Mouse (Mus musculus): ENCODE data around the gene Zfyve21. TPM values are rescaled to one million over a fixed set of nuclear protein-coding genes. Genes with fewer than 3 reads are reported as not detected.

Gene Zfyve21
- total and polyA plus RNA-seq, 2 experiments, result 63.3 to 65.5 TPM

- H3K4me1 ChIP-seq (ENCODE audit: control insufficient read depth, insufficient read depth, low read length), result peaks cover 3% of the 10 kb centered on the region; the same call in 1 of the 2 replicates
- no peaks in the 10 kb centered on the region for H3K27me3 ChIP-seq (ENCODE audit: control insufficient read depth, insufficient read depth, low read length)
- no peak overlapping the region for H3K9ac ChIP-seq (ENCODE audit: low read depth, low read length)
- H3K36me3 ChIP-seq (ENCODE audit: control insufficient read depth, insufficient read depth, low read length), result peaks cover 9% of the 10 kb centered on the region; the same call in 1 of the 2 replicates
- no peak overlapping the region for H3K27ac ChIP-seq (replicated peaks; ENCODE audit: insufficient read depth, low read depth, low read length)
- no peak overlapping the region for H3K4me3 ChIP-seq (ENCODE audit: insufficient read depth, low read depth, low read length)
- no peak for DNase-seq (ENCODE audit: extremely low read depth, low read depth, low spot score)
- peaks cover 25% of the 10 kb centered on the region; the same call in 1 of the 2 replicates for H3K79me2 ChIP-seq (ENCODE audit: control insufficient read depth, insufficient read depth, low read length)
- WGBS, result 82% methylated on average over 8 of the region's 9 CpGs
- no peak for TF ChIP-seq POLR2A (IDR thresholded peaks at IDR 0.05; ENCODE audit: extremely low read depth, insufficient read depth, low read length)
Observed at GRCm38 (mm10) chr12:111769816-111770577, 44.0 kb upstream of the Zfyve21 start.

- WGBS, result 76% methylated on average over 10 of the region's 10 CpGs
- no peaks in the 10 kb centered on the region for H3K27me3 ChIP-seq (ENCODE audit: control insufficient read depth, insufficient read depth, low read length)
- peaks cover 13% of the 10 kb centered on the region; the same call in 1 of the 2 replicates for H3K36me3 ChIP-seq (ENCODE audit: control insufficient read depth, insufficient read depth, low read length)
Observed at GRCm38 (mm10) chr12:111770651-111771050, 43.3 kb upstream of the Zfyve21 start.

GRCm38 (mm10) chr12:111774156-111774555, 39.8 kb upstream of the Zfyve21 start:
- peak; percentile 79 for DNase-seq (ENCODE audit: extremely low read depth, low read depth, low spot score)
- no peak overlapping the region for H3K4me3 ChIP-seq (ENCODE audit: insufficient read depth, low read depth, low read length)
- no peak overlapping the region for H3K27ac ChIP-seq (replicated peaks; ENCODE audit: insufficient read depth, low read depth, low read length)
- H3K4me1 ChIP-seq (ENCODE audit: control insufficient read depth, insufficient read depth, low read length), result no peaks in the 10 kb centered on the region
- no peaks in the 10 kb centered on the region for H3K27me3 ChIP-seq (ENCODE audit: control insufficient read depth, insufficient read depth, low read length)
- peaks cover 41% of the 10 kb centered on the region for H3K36me3 ChIP-seq (ENCODE audit: control insufficient read depth, insufficient read depth, low read length)
- H3K9ac ChIP-seq (ENCODE audit: low read depth, low read length), result no peak overlapping the region
- H3K79me2 ChIP-seq (ENCODE audit: control insufficient read depth, insufficient read depth, low read length), result peaks cover 8% of the 10 kb centered on the region; the same call in 1 of the 2 replicates
- 77% methylated on average over 16 of the region's 16 CpGs for WGBS
- TF ChIP-seq POLR2A (IDR thresholded peaks at IDR 0.05; ENCODE audit: extremely low read depth, insufficient read depth, low read length), result no peak
- TF ChIP-seq CTCF (IDR thresholded peaks at IDR 0.05; ENCODE audit: low read depth, low read length), result no peak

More at GRCm38 (mm10) chr12:111770651-111771050, 43.3 kb upstream of the Zfyve21 start:
- no peak overlapping the region for H3K27ac ChIP-seq (replicated peaks; ENCODE audit: insufficient read depth, low read depth, low read length)
- H3K4me3 ChIP-seq (ENCODE audit: insufficient read depth, low read depth, low read length), result no peak overlapping the region
- TF ChIP-seq POLR2A (IDR thresholded peaks at IDR 0.05; ENCODE audit: extremely low read depth, insufficient read depth, low read length) (no peak), CTCF (IDR thresholded peaks at IDR 0.05; ENCODE audit: low read depth, low read length) (no peak)
- H3K9ac ChIP-seq (ENCODE audit: low read depth, low read length), result no peak overlapping the region
- peak; percentile 50 for DNase-seq (ENCODE audit: extremely low read depth, low read depth, low spot score)
- H3K79me2 ChIP-seq (ENCODE audit: control insufficient read depth, insufficient read depth, low read length), result peaks cover 21% of the 10 kb centered on the region; the same call in 1 of the 2 replicates
- peaks cover under 1% of the 10 kb centered on the region; the same call in 1 of the 2 replicates for H3K4me1 ChIP-seq (ENCODE audit: control insufficient read depth, insufficient read depth, low read length)

- Histone ChIP-seq H3K4me3 (ENCODE audit: insufficient read depth, low read depth, low read length) (no peak overlapping the region), H3K36me3 (ENCODE audit: control insufficient read depth, insufficient read depth, low read length) (peaks cover 42% of the 10 kb centered on the region), H3K27me3 (ENCODE audit: control insufficient read depth, insufficient read depth, low read length) (no peaks in the 10 kb centered on the region), H3K4me1 (ENCODE audit: control insufficient read depth, insufficient read depth, low read length) (no peaks in the 10 kb centered on the region), H3K27ac (replicated peaks; ENCODE audit: insufficient read depth, low read depth, low read length) (no peak overlapping the region), H3K79me2 (ENCODE audit: control insufficient read depth, insufficient read depth, low read length) (peaks cover 5% of the 10 kb centered on the region; the same call in 1 of the 2 replicates), H3K9ac (ENCODE audit: low read depth, low read length) (no peak overlapping the region)
- no peak for TF ChIP-seq POLR2A (IDR thresholded peaks at IDR 0.05; ENCODE audit: extremely low read depth, insufficient read depth, low read length)
- TF ChIP-seq CTCF (IDR thresholded peaks at IDR 0.05; ENCODE audit: low read depth, low read length), result no peak
- WGBS, result 93% methylated on average over 15 of the region's 15 CpGs
- DNase-seq (ENCODE audit: extremely low read depth, low read depth, low spot score), result no peak
Observed at GRCm38 (mm10) chr12:111774845-111775244, 39.1 kb upstream of the Zfyve21 start.

GRCm38 (mm10) chr12:111777919-111778318, 36.1 kb upstream of the Zfyve21 start:
- H3K27me3 ChIP-seq (ENCODE audit: control insufficient read depth, insufficient read depth, low read length), result no peaks in the 10 kb centered on the region
- H3K4me3 ChIP-seq (ENCODE audit: insufficient read depth, low read depth, low read length), result no peak overlapping the region
- no peak for DNase-seq (ENCODE audit: extremely low read depth, low read depth, low spot score)
- peaks cover 51% of the 10 kb centered on the region for H3K36me3 ChIP-seq (ENCODE audit: control insufficient read depth, insufficient read depth, low read length)
- 83% methylated on average over 13 of the region's 13 CpGs for WGBS
- TF ChIP-seq POLR2A (IDR thresholded peaks at IDR 0.05; ENCODE audit: extremely low read depth, insufficient read depth, low read length) (no peak), CTCF (IDR thresholded peaks at IDR 0.05; ENCODE audit: low read depth, low read length) (no peak)
- peaks cover 3% of the 10 kb centered on the region; the same call in 1 of the 2 replicates for H3K79me2 ChIP-seq (ENCODE audit: control insufficient read depth, insufficient read depth, low read length)
- no peaks in the 10 kb centered on the region for H3K4me1 ChIP-seq (ENCODE audit: control insufficient read depth, insufficient read depth, low read length)
- H3K9ac ChIP-seq (ENCODE audit: low read depth, low read length), result no peak overlapping the region
- H3K27ac ChIP-seq (replicated peaks; ENCODE audit: insufficient read depth, low read depth, low read length), result no peak overlapping the region

- peaks cover 3% of the 10 kb centered on the region; the same call in 1 of the 2 replicates for H3K79me2 ChIP-seq (ENCODE audit: control insufficient read depth, insufficient read depth, low read length)
- no peak overlapping the region for H3K27ac ChIP-seq (replicated peaks; ENCODE audit: insufficient read depth, low read depth, low read length)
- H3K4me3 ChIP-seq (ENCODE audit: insufficient read depth, low read depth, low read length), result no peak overlapping the region
- peaks cover 53% of the 10 kb centered on the region for H3K36me3 ChIP-seq (ENCODE audit: control insufficient read depth, insufficient read depth, low read length)
- TF ChIP-seq CTCF (IDR thresholded peaks at IDR 0.05; ENCODE audit: low read depth, low read length), result peak; percentile 68
- no peak for TF ChIP-seq POLR2A (IDR thresholded peaks at IDR 0.05; ENCODE audit: extremely low read depth, insufficient read depth, low read length)
- no peaks in the 10 kb centered on the region for H3K27me3 ChIP-seq (ENCODE audit: control insufficient read depth, insufficient read depth, low read length)
- DNase-seq (ENCODE audit: extremely low read depth, low read depth, low spot score), result no peak
- H3K4me1 ChIP-seq (ENCODE audit: control insufficient read depth, insufficient read depth, low read length), result no peaks in the 10 kb centered on the region
- 97% methylated on average over 1 of the region's 1 CpGs for WGBS
- no peak overlapping the region for H3K9ac ChIP-seq (ENCODE audit: low read depth, low read length)
Observed at GRCm38 (mm10) chr12:111779544-111779943, 34.4 kb upstream of the Zfyve21 start.

Measured in liver, adult 2 months (tissue).